Mouse (Mus musculus): ENCODE results near the gene Dyrk1a. TPM values are rescaled to one million over a fixed set of nuclear protein-coding genes. Genes with fewer than 3 reads are reported as not detected.

Dyrk1a gene
- polyA plus RNA-seq, 1 experiment: 16.0 TPM

Other genes with a start within 250 kb of the Dyrk1a start
- gene Ripply3, start 241.6 kb upstream of the Dyrk1a start, polyA plus RNA-seq (2012; ENCODE audit: insufficient read depth, insufficient read length, missing spikeins): 1.3 and 2.5 TPM in 2 replicates
- gene Ttc3, start 199.4 kb upstream of the Dyrk1a start, polyA plus RNA-seq (2012; ENCODE audit: insufficient read depth, insufficient read length, missing spikeins): 13.1 and 18.5 TPM in 2 replicates
- 88.8 and 109 TPM in 2 replicates for gene Pigp, start 198.2 kb upstream of the Dyrk1a start, polyA plus RNA-seq (2012; ENCODE audit: insufficient read depth, insufficient read length, missing spikeins)
- 12.1 and 19.1 TPM in 2 replicates for gene Vps26c, start 43.2 kb upstream of the Dyrk1a start, polyA plus RNA-seq (2012; ENCODE audit: insufficient read depth, insufficient read length, missing spikeins)

All from brown adipose tissue, adult 24 weeks (tissue).